Mouse (Mus musculus): ENCODE results near the gene Nyap1. TPM values are rescaled to one million over a fixed set of nuclear protein-coding genes. Genes with fewer than 3 reads are reported as not detected.
A peak's percentile ranks its signal among the peaks of the same experiment; 100 is the strongest.

Gene Nyap1
- polyA plus RNA-seq, 1 experiment from 2014 or later: 1.0 TPM

DNA sequence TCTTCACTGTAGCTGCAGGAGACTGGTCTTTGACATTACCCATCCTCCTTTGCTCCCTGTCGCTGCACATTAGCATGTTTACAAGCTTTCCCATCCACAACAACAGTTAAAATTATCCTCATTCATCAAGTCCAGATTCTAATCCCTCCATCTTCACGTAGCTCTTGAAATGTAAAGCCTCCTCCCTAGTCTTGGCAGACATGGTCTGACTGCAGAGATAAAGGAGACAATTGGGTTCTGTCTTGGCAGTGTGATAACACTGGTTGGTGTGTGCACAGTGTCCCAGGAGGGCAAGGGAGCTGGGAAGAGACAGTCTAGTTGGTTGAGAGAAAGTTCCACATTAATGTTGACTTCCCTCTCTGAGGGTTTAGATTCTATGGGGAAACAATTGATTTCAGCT lies 41.6 kb downstream of the Nyap1 start:
- Histone ChIP-seq H3K4me3 (ENCODE audit: low read depth, low read length) (no peak overlapping the region), H3K4me2 (replicated peaks; ENCODE audit: low read depth) (no peak overlapping the region), H3K9me3 (ENCODE audit: control insufficient read depth, low read length) (no peaks in the 10 kb centered on the region), H3K4me1 (replicated peaks; ENCODE audit: control insufficient read depth, insufficient read depth) (no peaks in the 10 kb centered on the region), H3K27me3 (ENCODE audit: control insufficient read depth, insufficient read depth, low read length) (no peaks in the 10 kb centered on the region), H3K9ac (ENCODE audit: low read length) (no peak overlapping the region), H3K27ac (replicated peaks) (no peak overlapping the region), H3K36me3 (ENCODE audit: control insufficient read depth, insufficient read depth, low read length) (no peaks in the 10 kb centered on the region)
- TF ChIP-seq EP300 (optimal IDR thresholded peaks at IDR 0.05): no peak
- TF ChIP-seq CTCF (IDR thresholded peaks at IDR 0.05; ENCODE audit: low read depth): no peak
- no peak for ATAC-seq (ENCODE audit: low FRiP score, low TSS enrichment)
- no peak for DNase-seq (ENCODE audit: low spot score)
- 50% methylated on average over 2 of the region's 2 CpGs for WGBS

- Histone ChIP-seq H3K9ac (ENCODE audit: low read length) (no peak overlapping the region), H3K27ac (replicated peaks) (no peak overlapping the region), H3K36me3 (ENCODE audit: control insufficient read depth, insufficient read depth, low read length) (no peaks in the 10 kb centered on the region), H3K27me3 (ENCODE audit: control insufficient read depth, insufficient read depth, low read length) (no peaks in the 10 kb centered on the region), H3K4me1 (replicated peaks; ENCODE audit: control insufficient read depth, insufficient read depth) (no peaks in the 10 kb centered on the region), H3K4me2 (replicated peaks; ENCODE audit: low read depth) (no peak overlapping the region), H3K4me3 (ENCODE audit: low read depth, low read length) (no peak overlapping the region), H3K9me3 (ENCODE audit: control insufficient read depth, low read length) (no peaks in the 10 kb centered on the region)
- no peak for TF ChIP-seq EP300 (optimal IDR thresholded peaks at IDR 0.05)
- no peak for TF ChIP-seq CTCF (IDR thresholded peaks at IDR 0.05; ENCODE audit: low read depth)
- 70% methylated on average over 3 of the region's 3 CpGs for WGBS
- ATAC-seq (ENCODE audit: low FRiP score, low TSS enrichment) (no peak), DNase-seq (ENCODE audit: low spot score) (no peak)
These were observed 42.3 kb downstream of the Nyap1 start for GRCm38 (mm10) chr5:137699080-137699479.

GRCm38 (mm10) chr5:137695930-137696329 lies 45.5 kb downstream of the Nyap1 start:
- Histone ChIP-seq H3K27ac (replicated peaks) (no peak overlapping the region), H3K27me3 (ENCODE audit: control insufficient read depth, insufficient read depth, low read length) (no peaks in the 10 kb centered on the region), H3K36me3 (ENCODE audit: control insufficient read depth, insufficient read depth, low read length) (no peaks in the 10 kb centered on the region), H3K9me3 (ENCODE audit: control insufficient read depth, low read length) (no peaks in the 10 kb centered on the region), H3K9ac (ENCODE audit: low read length) (no peak overlapping the region), H3K4me2 (replicated peaks; ENCODE audit: low read depth) (no peak overlapping the region), H3K4me3 (ENCODE audit: low read depth, low read length) (no peak overlapping the region), H3K4me1 (replicated peaks; ENCODE audit: control insufficient read depth, insufficient read depth) (no peaks in the 10 kb centered on the region)
- 0 out of 2 replicates have a peak, but pooled peaks have one; percentile 42 for ATAC-seq (ENCODE audit: low FRiP score, low TSS enrichment)
- WGBS: 37% methylated on average over 4 of the region's 4 CpGs
- TF ChIP-seq EP300 (optimal IDR thresholded peaks at IDR 0.05) (no peak), CTCF (IDR thresholded peaks at IDR 0.05; ENCODE audit: low read depth) (no peak)
- no peak for DNase-seq (ENCODE audit: low spot score)

DNA sequence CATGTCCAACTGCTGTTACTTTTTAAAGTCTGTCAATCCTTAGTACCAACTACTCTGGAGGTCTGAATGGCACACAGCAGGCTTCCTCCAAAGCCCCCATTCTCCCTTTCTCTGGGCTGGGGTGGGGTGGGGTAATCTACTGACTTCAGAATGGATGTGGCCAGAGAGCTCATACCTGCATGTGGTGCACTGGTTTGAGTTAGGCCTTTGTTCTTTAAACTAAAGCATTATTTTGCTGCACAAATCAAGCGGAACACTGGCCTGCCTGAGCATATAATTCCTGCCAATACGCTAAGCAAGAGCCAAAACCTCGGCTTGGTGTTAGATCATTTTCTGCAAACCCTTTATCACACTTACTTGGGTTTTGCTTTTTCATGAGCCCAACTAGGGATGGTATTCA lies 46.6 kb downstream of the Nyap1 start:
- H3K4me2 ChIP-seq (replicated peaks; ENCODE audit: low read depth): no peak overlapping the region
- H3K36me3 ChIP-seq (ENCODE audit: control insufficient read depth, insufficient read depth, low read length): no peaks in the 10 kb centered on the region
- no peaks in the 10 kb centered on the region for H3K9me3 ChIP-seq (ENCODE audit: control insufficient read depth, low read length)
- WGBS: 61% methylated on average over 3 of the region's 3 CpGs
- no peaks in the 10 kb centered on the region for H3K4me1 ChIP-seq (replicated peaks; ENCODE audit: control insufficient read depth, insufficient read depth)
- no peak for DNase-seq (ENCODE audit: low spot score)
- no peaks in the 10 kb centered on the region for H3K27me3 ChIP-seq (ENCODE audit: control insufficient read depth, insufficient read depth, low read length)
- H3K27ac ChIP-seq (replicated peaks): no peak overlapping the region
- no peak overlapping the region for H3K4me3 ChIP-seq (ENCODE audit: low read depth, low read length)
- TF ChIP-seq EP300 (optimal IDR thresholded peaks at IDR 0.05) (no peak), CTCF (IDR thresholded peaks at IDR 0.05; ENCODE audit: low read depth) (no peak)
- H3K9ac ChIP-seq (ENCODE audit: low read length): no peak overlapping the region
- no peak for ATAC-seq (ENCODE audit: low FRiP score, low TSS enrichment)

DNA sequence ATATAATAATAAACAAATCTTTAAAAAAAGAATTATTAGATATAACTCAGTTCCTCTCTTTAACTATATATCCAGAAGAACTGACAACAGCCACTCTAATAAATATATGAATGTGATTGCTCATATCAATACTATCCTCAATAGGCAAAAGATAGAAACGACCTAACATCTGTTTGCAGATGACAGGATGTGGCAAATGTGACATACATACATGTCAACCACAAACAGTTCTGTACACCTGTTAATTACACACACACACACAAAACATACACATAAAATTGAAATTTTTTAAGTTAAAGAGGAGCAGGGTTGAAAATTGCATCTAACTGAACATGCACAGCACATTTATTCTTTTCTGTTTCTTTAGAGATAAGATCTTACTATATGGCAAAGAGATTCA lies 49.5 kb downstream of the Nyap1 start:
- no peak for TF ChIP-seq CTCF (IDR thresholded peaks at IDR 0.05; ENCODE audit: low read depth)
- TF ChIP-seq EP300 (optimal IDR thresholded peaks at IDR 0.05): no peak
- no peaks in the 10 kb centered on the region for H3K27me3 ChIP-seq (ENCODE audit: control insufficient read depth, insufficient read depth, low read length)
- no peak overlapping the region for H3K27ac ChIP-seq (replicated peaks)
- H3K9ac ChIP-seq (ENCODE audit: low read length): no peak overlapping the region
- no peaks in the 10 kb centered on the region for H3K36me3 ChIP-seq (ENCODE audit: control insufficient read depth, insufficient read depth, low read length)
- no peaks in the 10 kb centered on the region for H3K4me1 ChIP-seq (replicated peaks; ENCODE audit: control insufficient read depth, insufficient read depth)
- H3K9me3 ChIP-seq (ENCODE audit: control insufficient read depth, low read length): no peaks in the 10 kb centered on the region
- 54% methylated on average over 1 of the region's 1 CpGs for WGBS
- ATAC-seq (ENCODE audit: low FRiP score, low TSS enrichment) (no peak), DNase-seq (ENCODE audit: low spot score) (no peak)
- no peak overlapping the region for H3K4me2 ChIP-seq (replicated peaks; ENCODE audit: low read depth)
- H3K4me3 ChIP-seq (ENCODE audit: low read depth, low read length): no peak overlapping the region

- no peak for DNase-seq (ENCODE audit: low spot score)
- no peak overlapping the region for H3K4me2 ChIP-seq (replicated peaks; ENCODE audit: low read depth)
- no peaks in the 10 kb centered on the region for H3K9me3 ChIP-seq (ENCODE audit: control insufficient read depth, low read length)
- H3K4me3 ChIP-seq (ENCODE audit: low read depth, low read length): no peak overlapping the region
- ATAC-seq (ENCODE audit: low FRiP score, low TSS enrichment): no peak
- 54% methylated on average over 9 of the region's 9 CpGs for WGBS
- H3K27ac ChIP-seq (replicated peaks): no peak overlapping the region
- H3K27me3 ChIP-seq (ENCODE audit: control insufficient read depth, insufficient read depth, low read length): no peaks in the 10 kb centered on the region
- no peaks in the 10 kb centered on the region for H3K36me3 ChIP-seq (ENCODE audit: control insufficient read depth, insufficient read depth, low read length)
- no peak for TF ChIP-seq CTCF (IDR thresholded peaks at IDR 0.05; ENCODE audit: low read depth)
- no peak for TF ChIP-seq EP300 (optimal IDR thresholded peaks at IDR 0.05)
- H3K9ac ChIP-seq (ENCODE audit: low read length): no peak overlapping the region
- no peaks in the 10 kb centered on the region for H3K4me1 ChIP-seq (replicated peaks; ENCODE audit: control insufficient read depth, insufficient read depth)
These were observed 50.9 kb downstream of the Nyap1 start for GRCm38 (mm10) chr5:137690531-137690930.

Measured in stomach, postnatal 0 days (tissue).